Mouse (Mus musculus) telencephalon, adult 2 months (tissue): ENCODE results near the gene Tmem121.

Experiments
- DNase-seq: peaks from one replicate; pipeline ENCODE4 v3.0.0-alpha.2; 2011; ENCODE audit warnings: low read depth, low spot score

Tmem121 gene

DNA sequence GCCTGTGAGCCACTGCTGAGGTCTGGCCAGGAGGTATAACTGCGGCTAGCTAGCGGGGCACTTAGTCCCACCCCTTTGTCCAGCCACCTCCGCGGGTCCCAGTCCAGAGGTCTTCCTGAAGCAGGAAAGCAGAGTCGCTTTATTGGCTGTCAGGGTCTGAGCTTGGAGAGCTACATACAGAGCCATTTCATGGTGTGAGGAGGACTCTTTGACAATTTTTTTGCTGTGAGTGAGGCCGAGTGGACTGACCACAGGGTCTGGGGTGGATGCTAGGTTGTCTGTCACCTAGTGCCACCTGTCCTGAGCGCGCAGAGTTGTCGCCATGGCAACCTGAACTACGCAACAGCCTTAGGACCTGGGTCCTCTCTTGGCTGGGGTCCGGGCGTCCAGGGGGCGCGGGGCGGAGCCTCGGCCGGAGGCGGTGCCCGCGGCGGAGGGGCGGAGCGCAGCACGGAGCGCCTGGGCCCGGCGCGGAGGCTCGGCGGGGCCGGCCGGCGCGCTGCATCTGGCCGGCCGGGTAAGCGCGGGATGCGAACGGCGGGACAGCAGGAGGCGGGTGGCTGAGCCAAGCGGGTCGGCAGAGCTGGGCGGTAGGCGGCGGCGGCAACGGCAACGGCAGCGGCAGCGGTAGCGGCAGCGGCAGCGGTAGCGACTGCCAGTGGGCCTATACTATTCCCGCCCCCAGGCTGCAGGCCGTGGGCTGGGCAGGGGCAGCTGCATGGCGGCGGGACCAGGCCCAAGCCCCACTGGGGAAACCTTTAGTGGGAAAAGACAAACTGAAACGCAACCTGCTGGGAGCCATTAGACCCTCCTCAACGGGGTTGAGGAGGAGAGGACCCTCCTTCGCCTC, at the start of gene Tmem121:
Gene Tmem121 (plus strand): TSS at position 489 of the 850 bp plus-strand sequence.
- no peak for DNase-seq

- no peak for DNase-seq
Measured at GRCm38 (mm10) chr12:113136492-113137020, 49.2 kb upstream of the Tmem121 start.

GRCm38 (mm10) chr12:113137260-113138213, 48.2 kb upstream of the Tmem121 start:
- no peak for DNase-seq

DNA sequence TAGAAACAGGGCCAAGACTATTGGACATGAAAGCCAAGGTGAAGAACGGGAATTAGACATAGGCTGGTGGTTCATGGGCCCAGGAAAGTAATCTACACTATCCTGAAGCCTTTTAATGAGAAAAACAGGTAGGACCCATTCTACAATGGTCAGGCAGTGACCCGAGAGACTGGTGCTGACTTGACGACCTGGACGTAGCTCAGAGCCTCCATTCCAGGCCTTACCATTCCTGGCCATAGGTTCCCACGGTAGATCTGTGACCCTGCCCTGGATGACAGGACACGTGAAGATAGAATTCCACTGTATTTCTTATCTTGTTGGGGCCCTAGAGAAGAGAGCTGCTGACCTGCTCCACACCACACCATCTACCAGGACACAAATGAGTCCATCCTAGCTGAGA, 47.4 kb upstream of the Tmem121 start:
- no peak for DNase-seq

DNA sequence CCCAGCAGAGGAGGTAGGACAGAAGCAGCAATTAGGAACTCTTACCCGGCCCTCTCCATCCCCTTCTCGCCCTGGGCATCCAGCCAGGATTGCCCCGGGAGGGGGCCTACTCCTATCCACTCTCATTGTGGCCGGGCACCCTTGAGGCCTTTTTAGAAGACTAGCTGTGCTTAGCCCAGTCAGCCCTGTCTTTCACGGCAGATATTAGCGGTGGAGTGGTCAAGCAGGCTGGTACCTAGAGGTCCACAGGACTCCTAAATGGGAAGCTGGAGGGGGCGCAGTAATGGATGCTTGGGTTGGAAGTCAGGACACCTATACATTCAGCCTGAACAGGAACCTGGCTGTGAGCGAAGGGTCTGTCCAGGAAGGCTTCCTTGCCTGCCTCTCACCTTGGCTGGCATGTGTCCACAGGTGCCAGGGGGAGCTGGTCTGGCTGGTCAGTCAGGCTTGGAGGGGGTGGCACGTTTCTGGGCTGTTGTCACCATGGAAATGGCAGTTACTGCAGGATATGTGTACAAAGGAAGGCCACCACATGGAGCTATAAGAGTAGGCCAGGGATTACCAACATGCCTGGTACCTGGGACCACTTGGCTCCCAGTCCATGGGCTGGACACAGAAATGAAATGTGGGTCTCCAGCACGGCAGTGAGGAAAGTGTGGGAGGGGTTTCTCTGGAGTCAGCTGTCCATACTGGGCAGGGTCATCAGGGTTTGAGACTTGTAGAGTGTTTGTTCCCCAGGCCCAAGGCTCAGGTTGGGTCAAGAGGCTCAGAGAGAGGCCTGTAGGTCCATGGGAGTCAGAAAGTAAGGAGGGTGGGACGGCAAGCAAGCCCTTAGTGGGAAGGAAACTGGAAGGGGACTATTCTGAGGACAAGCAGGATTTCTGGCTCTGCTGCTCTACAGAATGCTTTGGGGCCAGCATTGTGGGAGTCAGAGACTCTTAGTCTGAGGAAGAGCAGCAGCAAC, 46.5 kb upstream of the Tmem121 start:
- no peak for DNase-seq

- peak; percentile 92 for DNase-seq
Measured at GRCm38 (mm10) chr12:113139908-113140615, 45.7 kb upstream of the Tmem121 start, which contains the start of gene Crip2. Gene Crip2 (plus strand): TSS chr12:113140236.

GRCm38 (mm10) chr12:113140616-113141411, 44.9 kb upstream of the Tmem121 start:
- no peak for DNase-seq

DNA sequence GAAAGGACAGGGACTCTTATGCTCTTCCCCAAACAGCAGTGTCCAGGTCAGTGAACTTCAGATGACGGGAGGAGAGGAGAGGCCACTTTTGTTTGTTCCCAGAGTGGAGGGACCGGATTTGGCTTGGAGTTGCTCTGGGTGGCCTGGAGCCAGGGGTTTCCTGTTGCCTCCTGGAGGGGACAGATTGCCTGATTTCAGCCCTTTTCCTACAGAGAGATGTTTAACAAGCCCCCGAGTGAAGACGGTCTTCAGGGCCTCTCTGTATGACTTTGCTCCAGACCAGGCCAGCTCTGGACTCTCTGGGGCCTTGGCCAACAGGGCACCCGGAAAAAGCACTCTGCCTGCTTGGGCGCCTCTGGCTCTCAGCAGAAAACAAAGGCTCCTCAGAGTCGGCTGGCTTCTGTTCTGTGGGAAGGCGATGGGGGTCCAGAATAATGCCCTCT, 44.2 kb upstream of the Tmem121 start:
- no peak for DNase-seq

GRCm38 (mm10) chr12:113142021-113142975, 43.4 kb upstream of the Tmem121 start:
- no peak for DNase-seq

GRCm38 (mm10) chr12:113143164-113143563, 42.6 kb upstream of the Tmem121 start:
- DNase-seq, result no peak

- no peak for DNase-seq
Measured at GRCm38 (mm10) chr12:113144001-113144756, 41.6 kb upstream of the Tmem121 start.

DNA sequence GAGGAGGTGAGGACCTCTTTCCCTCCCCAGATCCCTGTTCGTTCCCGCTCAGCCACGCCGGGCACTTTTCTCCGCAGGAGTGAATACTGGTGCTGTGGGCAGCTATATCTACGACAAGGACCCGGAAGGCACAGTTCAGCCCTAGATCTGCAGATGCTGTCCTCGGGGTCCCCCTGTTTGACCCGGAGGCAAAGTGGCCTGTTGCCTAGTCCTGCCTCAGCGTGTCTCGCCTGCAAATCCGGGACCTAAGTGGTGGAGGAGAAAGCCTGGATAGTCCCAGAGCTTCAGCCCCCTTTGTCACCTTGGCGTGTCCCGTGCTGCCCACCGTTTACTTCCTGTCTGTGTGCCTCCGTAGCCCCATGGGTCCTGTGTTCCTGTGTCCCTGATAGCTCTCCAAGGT, 40.8 kb upstream of the Tmem121 start:
- no peak for DNase-seq

DNA sequence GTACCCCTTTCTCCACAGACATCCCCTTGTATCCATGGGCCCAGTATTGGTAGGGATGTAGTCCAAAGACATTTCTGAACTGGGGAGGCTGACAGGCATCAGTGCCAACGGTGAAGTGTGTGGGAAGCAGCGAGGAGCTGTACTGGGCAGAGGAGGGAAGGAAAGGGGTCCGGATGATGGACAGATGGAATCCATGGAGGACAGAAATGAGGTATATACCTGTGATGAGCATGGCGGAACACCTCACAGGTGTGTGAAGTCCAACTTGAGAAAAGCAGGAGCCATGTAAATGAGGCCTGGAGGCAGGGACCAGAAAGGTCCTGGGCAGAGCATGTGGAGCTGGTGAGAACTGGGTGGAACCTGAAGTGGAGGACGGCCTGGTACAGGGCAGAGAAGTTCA, 40.1 kb upstream of the Tmem121 start:
- no peak for DNase-seq

DNA sequence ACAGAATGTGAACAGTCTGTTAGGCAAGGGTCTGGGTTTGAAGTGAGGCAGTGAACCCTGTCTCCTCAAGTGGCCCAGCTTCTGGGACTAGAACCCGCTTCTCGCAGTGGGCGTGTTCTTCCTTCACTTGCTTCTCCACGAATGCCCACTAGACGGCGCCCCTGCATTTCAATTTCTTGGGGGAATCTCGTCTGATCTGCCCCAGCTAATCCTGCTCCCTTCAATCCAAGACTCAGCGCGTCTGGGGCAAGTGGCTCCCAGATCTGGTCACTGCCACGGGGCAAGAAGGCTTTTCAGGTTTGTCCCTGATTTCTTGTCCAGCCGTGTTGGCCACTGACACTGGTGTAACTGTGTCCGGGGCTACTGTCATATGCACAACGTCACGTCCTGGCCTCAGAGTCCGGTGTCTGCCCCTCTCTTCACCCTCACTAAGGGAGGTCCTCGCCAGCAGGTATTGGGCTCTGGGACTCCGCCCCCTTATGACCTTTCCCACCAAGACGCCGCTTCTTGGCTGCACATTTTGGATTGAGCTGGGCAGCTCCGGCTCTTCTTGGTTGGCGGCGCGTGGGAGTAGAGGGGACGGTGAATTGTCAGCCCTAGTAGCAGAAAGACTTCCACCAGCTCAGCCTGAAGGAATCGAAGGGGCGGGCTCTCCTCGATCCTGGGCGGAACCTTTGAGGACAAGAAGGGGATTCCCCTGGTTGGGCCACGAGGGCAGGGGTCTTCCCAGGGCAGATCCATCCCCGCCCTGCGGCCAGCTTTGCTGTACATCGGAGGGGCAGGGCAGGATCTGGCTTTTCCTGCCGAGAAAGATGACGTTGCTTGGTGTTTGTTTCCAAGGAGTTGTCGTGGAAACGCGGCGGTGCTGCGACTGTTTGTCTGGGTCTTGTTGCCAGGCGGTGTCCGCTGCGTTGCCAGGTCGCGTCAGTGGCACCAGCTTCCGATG, 39.3 kb upstream of the Tmem121 start, which contains the start of gene Crip1:
Gene Crip1 (plus strand): TSS at position 205 of the 946 bp plus-strand sequence.
- no peak for DNase-seq

DNA sequence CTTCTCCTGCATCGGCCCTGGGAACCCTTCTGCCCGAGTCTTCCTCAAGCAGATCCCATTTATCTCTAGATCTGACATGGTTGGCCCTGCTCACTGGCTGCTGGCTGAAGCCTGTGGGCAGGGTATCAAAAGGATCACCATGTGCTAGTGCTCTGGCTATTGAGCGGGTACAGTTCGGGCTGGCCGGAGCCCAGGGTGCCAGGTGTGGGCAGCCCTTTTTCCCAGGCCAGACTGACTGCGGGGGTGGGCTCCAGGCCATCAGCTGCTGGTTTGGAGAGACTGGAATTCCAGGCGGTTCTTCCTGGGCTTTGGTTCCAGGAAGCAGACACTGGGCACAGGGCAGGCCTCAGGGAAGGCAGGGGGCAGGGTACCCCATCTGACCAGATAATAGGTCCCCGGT, 38.2 kb upstream of the Tmem121 start:
- DNase-seq, result no peak

GRCm38 (mm10) chr12:113148381-113149035, 37.2 kb upstream of the Tmem121 start:
- DNase-seq, result no peak
